Mouse (Mus musculus): Measurements from ENCODE around the gene Pmpca.

Pmpca gene

GRCm38 (mm10) chr2:26429851-26430250, 40.7 kb downstream of the Pmpca start:
- no peak for DNase-seq (ENCODE audit: low read depth, low spot score)

GRCm38 (mm10) chr2:26434791-26435572, 45.8 kb downstream of the Pmpca start:
- no peak for DNase-seq (ENCODE audit: low read depth, low spot score)

- no peak for DNase-seq (ENCODE audit: low read depth, low spot score)
Observed at GRCm38 (mm10) chr2:26437221-26437620, 48.1 kb downstream of the Pmpca start.

GRCm38 (mm10) chr2:26438373-26438772, 49.2 kb downstream of the Pmpca start:
- no peak for DNase-seq (ENCODE audit: low read depth, low spot score)

- no peak for DNase-seq (ENCODE audit: low read depth, low spot score)
Observed at GRCm38 (mm10) chr2:26439671-26440070, 50.5 kb downstream of the Pmpca start.

- DNase-seq (ENCODE audit: low read depth, low spot score), result no peak
Observed at GRCm38 (mm10) chr2:26441261-26441660, 52.1 kb downstream of the Pmpca start.

GRCm38 (mm10) chr2:26441688-26442087, 52.5 kb downstream of the Pmpca start:
- no peak for DNase-seq (ENCODE audit: low read depth, low spot score)

GRCm38 (mm10) chr2:26442843-26443242, 53.7 kb downstream of the Pmpca start:
- DNase-seq (ENCODE audit: low read depth, low spot score), result no peak

GRCm38 (mm10) chr2:26443876-26444275, 54.7 kb downstream of the Pmpca start:
- DNase-seq (ENCODE audit: low read depth, low spot score), result no peak

- DNase-seq (ENCODE audit: low read depth, low spot score), result no peak
Observed at GRCm38 (mm10) chr2:26444368-26444767, 55.2 kb downstream of the Pmpca start.

- peak; percentile 100 for DNase-seq (ENCODE audit: low read depth, low spot score)
Observed at GRCm38 (mm10) chr2:26444946-26445665, 56.0 kb downstream of the Pmpca start, which contains the start of gene Sec16a. Sec16a (minus strand) TSS chr2:26445216.

GRCm38 (mm10) chr2:26445666-26446445, 56.7 kb downstream of the Pmpca start:
- no peak for DNase-seq (ENCODE audit: low read depth, low spot score)

- no peak for DNase-seq (ENCODE audit: low read depth, low spot score)
Observed at GRCm38 (mm10) chr2:26446671-26447070, 57.5 kb downstream of the Pmpca start.
